Mouse (Mus musculus) heart, embryonic 16.5 days (tissue): ENCODE measurements around the gene Olfr222. TPM values are rescaled to one million over a fixed set of nuclear protein-coding genes. Genes with fewer than 3 reads are reported as not detected.
"Not testable (repeated sequence)": the region's sequence is repeated elsewhere in the genome, so short reads cannot be mapped to it uniquely, and the experiment has no call there.

ENCODE experiments used
- ATAC-seq: fragments of 200-750 bp; cut with Nextera tagmentation; replicated peaks from 2 replicates; pipeline ENCODE4 v1.8.0; 2017; ENCODE audit warnings: moderate number of reproducible peaks; ENCODE audit not compliant: insufficient read depth, low FRiP score; ENCODE audit errors: extremely low read depth
- H3K27ac ChIP-seq: fragments of 300-500 bp; sonication (generic); 2 replicates; pipeline ENCODE4 v1.5.1; 2014; ENCODE audit warnings: mild to moderate bottlenecking, low read length, control low read depth, moderate library complexity
- H3K27me3 ChIP-seq: fragments of 300-500 bp; sonication (generic); 2 replicates; pipeline ENCODE4 v1.6.1; 2014; ENCODE audit warnings: low read length, mixed read lengths; ENCODE audit not compliant: control insufficient read depth, insufficient read depth
- H3K36me3 ChIP-seq: fragments of 300-500 bp; sonication (generic); 2 replicates; pipeline ENCODE4 v1.6.1; 2014; ENCODE audit not compliant: control insufficient read depth, insufficient read depth
- H3K4me1 ChIP-seq: fragments of 300-500 bp; sonication (generic); 2 replicates; pipeline ENCODE4 v1.6.1; 2014; ENCODE audit warnings: low read length, mixed read lengths; ENCODE audit not compliant: control insufficient read depth, insufficient read depth
- H3K4me2 ChIP-seq: fragments of 300-500 bp; sonication (generic); 2 replicates; pipeline ENCODE4 v1.6.1; 2014; ENCODE audit warnings: low read depth, mild to moderate bottlenecking, control low read depth, low read length
- H3K4me3 ChIP-seq: fragments of 300-500 bp; sonication (generic); 2 replicates; pipeline ENCODE4 v1.5.1; 2014; ENCODE audit warnings: mild to moderate bottlenecking, control low read depth, low read length
- H3K9ac ChIP-seq: fragments of 300-500 bp; sonication (generic); 2 replicates; pipeline ENCODE4 v1.6.1; 2014; ENCODE audit warnings: low read length, control low read depth
- H3K9me3 ChIP-seq: fragments of 300-500 bp; sonication (generic); replicated peaks from 2 replicates; pipeline ENCODE4 v1.6.1; 2016; ENCODE audit warnings: low read length; ENCODE audit not compliant: control insufficient read depth
- WGBS: fragments of 180-500 bp; shearing (Covaris S2); extraction: QIAGEN DNeasy Blood & Tissue Kit; methylation state at CpG from one replicate; pipeline ENCODE4 v1.1.7; 2014; 5-methylcytosine and 5-hydroxymethylcytosine counted together
- polyA plus RNA-seq: library from polyadenylated mRNA; unstranded; fragments of >200 nt; fragmentation: Nextera tagmentation; extraction: Ambion mirVana; gene quantifications from 2 replicates; pipeline ENCODE4 v1.2.1, GENCODE M21; 2015

Olfr222 gene
- polyA plus RNA-seq: not detected in 2 replicates

DNA sequence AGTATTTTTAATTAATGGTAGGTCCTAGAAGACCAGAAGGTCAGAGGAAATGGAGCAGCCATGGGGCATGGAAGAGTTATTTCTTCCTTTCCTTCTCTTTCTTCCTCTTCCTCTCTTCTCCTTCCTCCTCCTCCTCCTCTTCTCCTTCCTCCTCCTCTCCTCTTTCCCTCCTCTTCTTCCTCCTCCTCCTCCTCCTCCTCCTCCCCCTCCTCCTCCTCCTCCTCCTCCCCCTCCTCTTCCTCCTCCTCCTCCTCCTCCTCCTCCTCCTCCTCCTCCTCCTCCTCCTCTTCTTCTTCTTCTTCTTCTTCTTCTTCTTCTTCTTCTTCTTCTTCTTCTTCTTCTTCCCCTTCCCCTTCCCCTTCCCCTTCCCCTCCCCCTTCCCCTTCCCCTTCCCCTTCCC, at the start of gene Olfr222:
TSS of gene Olfr222 (minus strand) at position 101 of the 400 bp plus-strand sequence.
- peaks cover 13% of the 10 kb centered on the region for H3K27me3 ChIP-seq
- ATAC-seq, H3K27ac ChIP-seq, H3K4me3 ChIP-seq, H3K4me2 ChIP-seq, H3K36me3 ChIP-seq, H3K9ac ChIP-seq, H3K4me1 ChIP-seq, H3K9me3 ChIP-seq: not testable (repeated sequence)

- no peak overlapping the region for H3K4me2 ChIP-seq
- no peaks in the 10 kb centered on the region for H3K9me3 ChIP-seq
- H3K4me1 ChIP-seq: no peaks in the 10 kb centered on the region
- H3K27ac ChIP-seq: no peak overlapping the region
- H3K4me3 ChIP-seq: no peak overlapping the region
- no peaks in the 10 kb centered on the region for H3K36me3 ChIP-seq
- no peaks in the 10 kb centered on the region; the same call in 1 of the 2 replicates for H3K27me3 ChIP-seq
- peak; percentile 70 for ATAC-seq
- 24% methylated on average over 6 of the region's 6 CpGs for WGBS
- no peak overlapping the region for H3K9ac ChIP-seq
Observed at GRCm38 (mm10) chr11:59624017-59624630, 48.1 kb upstream of the Olfr222 start.

GRCm38 (mm10) chr11:59622214-59622613, 46.2 kb upstream of the Olfr222 start:
- Histone ChIP-seq H3K9me3 (no peaks in the 10 kb centered on the region), H3K4me1 (no peaks in the 10 kb centered on the region), H3K27me3 (no peaks in the 10 kb centered on the region; the same call in 1 of the 2 replicates), H3K27ac (no peak overlapping the region), H3K9ac (no peak overlapping the region), H3K4me3 (no peak overlapping the region), H3K36me3 (no peaks in the 10 kb centered on the region), H3K4me2 (no peak overlapping the region)
- WGBS: 52% methylated on average over 3 of the region's 3 CpGs
- ATAC-seq: no peak

DNA sequence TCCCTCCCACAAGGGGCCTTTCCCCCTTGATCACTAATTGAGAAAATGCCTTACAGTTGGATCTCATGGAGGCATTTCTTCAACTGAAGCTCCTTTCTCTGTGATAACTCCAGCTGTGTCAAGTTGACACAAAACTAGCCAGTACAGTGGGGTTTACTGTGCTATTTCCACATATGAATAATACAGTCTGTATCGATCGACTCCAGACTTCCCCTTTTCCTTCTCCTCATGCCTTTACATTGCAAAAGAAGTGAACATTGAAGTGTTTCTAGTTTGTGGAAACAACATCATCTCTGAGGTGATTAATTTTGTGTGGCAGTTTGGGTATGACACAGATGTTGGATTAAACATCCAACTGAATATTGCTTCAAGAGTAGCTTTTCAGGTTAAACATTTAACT, 41.0 kb upstream of the Olfr222 start:
- not testable (repeated sequence) for ATAC-seq, H3K9ac ChIP-seq, H3K4me2 ChIP-seq, H3K4me1 ChIP-seq, H3K27ac ChIP-seq, H3K27me3 ChIP-seq, H3K9me3 ChIP-seq, H3K4me3 ChIP-seq, H3K36me3 ChIP-seq
- 92% methylated on average over 2 of the region's 2 CpGs for WGBS

DNA sequence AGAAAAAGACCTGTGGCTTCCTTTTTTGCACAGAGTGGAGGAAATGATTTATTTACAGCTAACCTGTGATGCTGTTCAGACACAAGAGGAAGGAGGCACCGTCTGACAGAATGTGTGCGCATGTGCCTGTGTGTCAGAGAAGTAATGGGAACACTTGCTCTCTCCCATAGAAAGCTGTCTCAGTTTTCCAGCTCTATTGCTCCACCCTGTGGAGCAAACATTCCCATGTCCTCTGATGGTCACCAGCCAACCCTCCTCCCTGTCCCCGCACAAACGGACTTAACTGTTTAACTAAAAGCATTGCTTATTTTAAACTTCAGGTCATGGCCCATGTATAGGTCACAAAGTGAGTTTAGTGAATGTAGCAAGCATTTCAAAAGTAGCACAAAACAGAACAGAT, 38.1 kb upstream of the Olfr222 start:
- 0 out of 2 replicates have a peak, but pooled peaks cover 3% of the 10 kb centered on the region for H3K27me3 ChIP-seq
- H3K4me2 ChIP-seq: no peak overlapping the region
- no peaks in the 10 kb centered on the region for H3K4me1 ChIP-seq
- H3K4me3 ChIP-seq: no peak overlapping the region
- 32% methylated on average over 4 of the region's 4 CpGs for WGBS
- H3K27ac ChIP-seq: no peak overlapping the region
- ATAC-seq: no peak
- no peaks in the 10 kb centered on the region for H3K36me3 ChIP-seq
- no peak overlapping the region for H3K9ac ChIP-seq
- no peaks in the 10 kb centered on the region for H3K9me3 ChIP-seq

GRCm38 (mm10) chr11:59611646-59612045, 35.6 kb upstream of the Olfr222 start:
- Histone ChIP-seq H3K27me3 (0 out of 2 replicates have a peak, but pooled peaks cover 3% of the 10 kb centered on the region), H3K4me2 (no peak overlapping the region), H3K4me1 (no peaks in the 10 kb centered on the region), H3K4me3 (no peak overlapping the region), H3K27ac (no peak overlapping the region), H3K9me3 (no peaks in the 10 kb centered on the region), H3K36me3 (no peaks in the 10 kb centered on the region), H3K9ac (no peak overlapping the region)
- WGBS: 66% methylated on average over 5 of the region's 5 CpGs
- ATAC-seq: no peak

DNA sequence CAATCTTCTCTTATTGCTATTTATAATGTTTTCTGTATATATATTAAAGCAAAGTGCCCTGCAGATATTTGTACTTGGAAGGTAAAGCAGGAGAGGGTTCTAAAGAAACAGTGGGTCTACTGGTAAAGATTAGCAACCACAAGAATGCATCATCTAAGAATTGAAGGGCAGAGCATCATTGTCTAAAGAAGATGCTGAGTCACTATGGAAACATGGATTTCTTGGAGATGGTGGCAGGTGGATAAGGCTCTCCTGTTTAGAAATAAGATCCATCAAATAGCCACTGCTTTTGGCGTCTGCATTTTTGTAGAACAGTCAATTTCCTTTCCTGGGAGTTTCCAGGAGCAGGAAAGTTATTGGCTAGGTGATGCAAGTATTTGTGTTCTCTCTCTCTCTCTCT, 26.3 kb upstream of the Olfr222 start:
- H3K27ac ChIP-seq: no peak overlapping the region
- H3K4me3 ChIP-seq: no peak overlapping the region
- no peaks in the 10 kb centered on the region for H3K27me3 ChIP-seq
- H3K4me1 ChIP-seq: peaks cover 2% of the 10 kb centered on the region; the same call in 1 of the 2 replicates
- H3K4me2 ChIP-seq: no peak overlapping the region
- 30% methylated on average over 1 of the region's 1 CpGs for WGBS
- H3K9ac ChIP-seq: no peak overlapping the region
- no peak for ATAC-seq
- no peaks in the 10 kb centered on the region for H3K36me3 ChIP-seq
- no peaks in the 10 kb centered on the region for H3K9me3 ChIP-seq

DNA sequence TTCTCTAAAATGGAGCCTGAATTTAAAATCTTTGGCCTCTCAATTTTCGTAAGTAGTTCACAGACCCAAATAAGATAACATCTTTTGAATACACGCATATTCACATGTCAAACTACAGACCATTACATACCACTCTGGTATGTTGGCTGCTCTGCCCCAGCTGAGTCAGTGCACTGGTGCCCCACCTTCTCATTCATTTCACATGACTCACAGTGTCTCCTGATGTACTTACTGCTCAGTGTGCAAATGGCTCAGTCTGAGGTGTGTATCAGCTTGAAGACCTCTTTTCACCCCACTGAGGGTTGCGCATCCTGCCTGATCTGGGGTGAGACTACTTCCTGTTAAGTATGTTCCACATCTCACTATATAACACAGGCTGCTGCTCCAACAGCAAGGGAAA, 24.8 kb upstream of the Olfr222 start:
- no peak overlapping the region for H3K4me3 ChIP-seq
- WGBS: 73% methylated on average over 3 of the region's 3 CpGs
- peaks cover 2% of the 10 kb centered on the region; the same call in 1 of the 2 replicates for H3K4me1 ChIP-seq
- no peak overlapping the region for H3K27ac ChIP-seq
- no peaks in the 10 kb centered on the region for H3K36me3 ChIP-seq
- no peak overlapping the region for H3K4me2 ChIP-seq
- ATAC-seq: no peak
- no peak overlapping the region for H3K9ac ChIP-seq
- no peaks in the 10 kb centered on the region for H3K9me3 ChIP-seq
- no peaks in the 10 kb centered on the region for H3K27me3 ChIP-seq

DNA sequence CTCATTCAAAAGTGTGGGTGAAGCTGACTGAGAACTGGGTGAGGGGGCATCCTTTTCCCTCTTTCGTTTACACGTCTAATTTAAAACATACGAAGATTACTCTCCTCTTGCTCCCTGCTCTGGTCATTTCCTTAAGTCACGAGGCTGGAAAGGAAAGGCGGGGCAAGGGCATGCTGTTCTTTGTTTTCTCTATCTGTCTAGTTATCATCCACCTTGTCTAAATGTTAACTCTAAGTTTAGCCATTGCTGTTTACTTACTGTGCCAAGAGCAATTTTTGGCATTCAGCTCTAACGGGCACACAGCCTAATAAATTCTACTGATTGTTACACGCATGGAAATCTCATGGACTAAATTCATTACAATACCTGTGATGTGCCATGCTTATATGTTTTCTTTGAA, 23.2 kb upstream of the Olfr222 start:
- no peaks in the 10 kb centered on the region for H3K9me3 ChIP-seq
- peaks cover 2% of the 10 kb centered on the region; the same call in 1 of the 2 replicates for H3K4me1 ChIP-seq
- H3K4me3 ChIP-seq: no peak overlapping the region
- 60% methylated on average over 7 of the region's 7 CpGs for WGBS
- no peak overlapping the region for H3K4me2 ChIP-seq
- ATAC-seq: no peak
- H3K36me3 ChIP-seq: no peaks in the 10 kb centered on the region
- no peaks in the 10 kb centered on the region for H3K27me3 ChIP-seq
- H3K27ac ChIP-seq: no peak overlapping the region
- H3K9ac ChIP-seq: no peak overlapping the region
